Mouse (Mus musculus) kidney, adult 9 months (tissue): ENCODE measurements around the gene Gm47985.
"Not testable (repeated sequence)": the region's sequence is repeated elsewhere in the genome, so short reads cannot be mapped to it uniquely, and the experiment has no call there.

Source experiments
- DNase-seq: peaks from one replicate; pipeline ENCODE4 v3.0.0; 2022

The Gm47985 gene

GRCm38 (mm10) chr1:151177937-151178271 lies 4.4 kb upstream of the Gm47985 start:
- no peak for DNase-seq

- DNase-seq: peak; percentile 7
These were observed 3.7 kb upstream of the Gm47985 start for GRCm38 (mm10) chr1:151178505-151179083.

GRCm38 (mm10) chr1:151180167-151180566 lies 2.2 kb upstream of the Gm47985 start:
- no peak for DNase-seq

GRCm38 (mm10) chr1:151186186-151186585 lies 3.8 kb downstream of the Gm47985 start:
- DNase-seq: peak; percentile 85

- peak; percentile 36 for DNase-seq
These were observed 4.6 kb downstream of the Gm47985 start for GRCm38 (mm10) chr1:151186879-151187424.

GRCm38 (mm10) chr1:151188469-151188868 lies 6.1 kb downstream of the Gm47985 start:
- DNase-seq: no peak

- not testable (repeated sequence) for DNase-seq
These were observed 9.7 kb downstream of the Gm47985 start, which contains the start of gene Gm8947 for GRCm38 (mm10) chr1:151192075-151192474. Gene Gm8947 (plus strand): TSS chr1:151192376.

- DNase-seq: not testable (repeated sequence)
These were observed 10.4 kb downstream of the Gm47985 start for GRCm38 (mm10) chr1:151192739-151193138.

GRCm38 (mm10) chr1:151195986-151196385 lies 13.6 kb downstream of the Gm47985 start:
- DNase-seq: peak; percentile 64

GRCm38 (mm10) chr1:151196690-151197089 lies 14.4 kb downstream of the Gm47985 start:
- not testable (repeated sequence) for DNase-seq

- not testable (repeated sequence) for DNase-seq
These were observed 15.8 kb downstream of the Gm47985 start, which contains the start of gene Gm47995 for GRCm38 (mm10) chr1:151198120-151198519. Gene Gm47995 (plus strand): TSS chr1:151198448.

GRCm38 (mm10) chr1:151200620-151201019 lies 18.3 kb downstream of the Gm47985 start:
- not testable (repeated sequence) for DNase-seq

- not testable (repeated sequence) for DNase-seq
These were observed 20.4 kb downstream of the Gm47985 start for GRCm38 (mm10) chr1:151202771-151203170.

- not testable (repeated sequence) for DNase-seq
These were observed 21.5 kb downstream of the Gm47985 start, which contains the start of gene 3110040M04Rik for GRCm38 (mm10) chr1:151203818-151204217. Gene 3110040M04Rik (plus strand): TSS chr1:151204121.

- DNase-seq: not testable (repeated sequence)
These were observed 26.2 kb downstream of the Gm47985 start for GRCm38 (mm10) chr1:151208493-151208892.

- DNase-seq: not testable (repeated sequence)
These were observed 26.6 kb downstream of the Gm47985 start for GRCm38 (mm10) chr1:151208944-151209343.

GRCm38 (mm10) chr1:151209824-151210355 lies 27.6 kb downstream of the Gm47985 start, which contains the start of gene Gm47996:
Gene Gm47996 (plus strand): TSS chr1:151210131.
- DNase-seq: not testable (repeated sequence)

- not testable (repeated sequence) for DNase-seq
These were observed 29.3 kb downstream of the Gm47985 start for GRCm38 (mm10) chr1:151211666-151212065.

- no peak for DNase-seq
These were observed 32.5 kb downstream of the Gm47985 start for GRCm38 (mm10) chr1:151214862-151215261.

- no peak for DNase-seq
These were observed 33.6 kb downstream of the Gm47985 start for GRCm38 (mm10) chr1:151215985-151216384.

- DNase-seq: peak; percentile 90
These were observed 34.1 kb downstream of the Gm47985 start for GRCm38 (mm10) chr1:151216417-151216816.

GRCm38 (mm10) chr1:151219045-151219444 lies 36.7 kb downstream of the Gm47985 start:
- DNase-seq: no peak

- DNase-seq: no peak
These were observed 37.8 kb downstream of the Gm47985 start for GRCm38 (mm10) chr1:151220098-151220497.
